Mouse (Mus musculus): ENCODE results near the gene Zdhhc24. TPM values are rescaled to one million over a fixed set of nuclear protein-coding genes. Genes with fewer than 3 reads are reported as not detected.
"Not testable (repeated sequence)": the region's sequence is repeated elsewhere in the genome, so short reads cannot be mapped to it uniquely, and the experiment has no call there.

Gene Zdhhc24
- polyA plus RNA-seq, 1 experiment from 2014 or later: 8.7 TPM

- DNase-seq (ENCODE audit: low spot score) (peak; percentile 92), ATAC-seq (replicated peaks; ENCODE audit: low FRiP score, low read depth) (peak; percentile 85)
- Histone ChIP-seq H3K9me3 (replicated peaks; ENCODE audit: low read length) (no peaks in the 10 kb centered on the region), H3K4me3 (replicated peaks; ENCODE audit: low read depth, low read length) (peak within 1 kb of the TSS; percentile 58), H3K27ac (no peak within 1 kb of the TSS), H3K9ac (ENCODE audit: low read depth, low read length) (peak within 1 kb of the TSS; percentile 63), H3K27me3 (ENCODE audit: insufficient read depth, low read length) (no peaks in the 10 kb centered on the region), H3K36me3 (ENCODE audit: insufficient read depth, low read length) (no peaks in the 10 kb centered on the region), H3K4me1 (replicated peaks; ENCODE audit: insufficient read depth, low read length) (no peaks in the 10 kb centered on the region), H3K4me2 (ENCODE audit: low read length) (peak within 1 kb of the TSS; percentile 97)
- whole genome bisulfite sequencing: 3% methylated on average over 45 of the region's 45 CpGs
- peak; percentile 8; the same call in 1 of the 2 replicates for TF ChIP-seq CTCF (IDR thresholded peaks at IDR 0.05; ENCODE audit: low read depth)
Measured at GRCm38 (mm10) chr19:4854552-4855469, 23.7 kb upstream of the Zdhhc24 start, which contains the start of gene Ctsf. Ctsf (plus strand) TSS chr19:4855130.

DNA sequence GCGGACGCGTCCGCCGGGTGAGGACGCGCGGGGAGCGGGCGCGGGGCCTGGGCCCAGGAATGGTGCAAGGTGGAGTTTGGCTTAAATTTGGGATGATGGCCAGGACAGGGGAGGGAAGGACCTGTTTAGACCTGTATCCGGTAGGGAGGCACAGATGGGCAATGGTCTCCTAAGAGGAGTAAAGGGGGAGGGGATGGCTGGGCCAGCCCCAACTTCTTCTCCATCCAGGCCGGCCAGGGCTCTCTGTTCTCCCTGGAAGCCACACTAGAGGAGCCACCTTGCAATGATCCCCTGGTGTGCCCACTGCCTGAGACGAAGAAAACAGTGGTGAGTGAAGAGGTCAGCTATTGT, 23.0 kb upstream of the Zdhhc24 start:
- no peak for TF ChIP-seq CTCF (IDR thresholded peaks at IDR 0.05; ENCODE audit: low read depth)
- ATAC-seq (replicated peaks; ENCODE audit: low FRiP score, low read depth): no peak; the same call in none of the 2 replicates
- H3K4me2 ChIP-seq (ENCODE audit: low read length): peak overlapping the region; percentile 97
- H3K27ac ChIP-seq: no peak overlapping the region
- H3K36me3 ChIP-seq (ENCODE audit: insufficient read depth, low read length): no peaks in the 10 kb centered on the region
- H3K4me3 ChIP-seq (replicated peaks; ENCODE audit: low read depth, low read length): peak overlapping the region; percentile 58
- peak overlapping the region; percentile 63 for H3K9ac ChIP-seq (ENCODE audit: low read depth, low read length)
- WGBS: 2% methylated on average over 14 of the region's 14 CpGs
- H3K9me3 ChIP-seq (replicated peaks; ENCODE audit: low read length): no peaks in the 10 kb centered on the region
- no peaks in the 10 kb centered on the region for H3K4me1 ChIP-seq (replicated peaks; ENCODE audit: insufficient read depth, low read length)
- H3K27me3 ChIP-seq (ENCODE audit: insufficient read depth, low read length): no peaks in the 10 kb centered on the region
- DNase-seq (ENCODE audit: low spot score): peak; percentile 12

DNA sequence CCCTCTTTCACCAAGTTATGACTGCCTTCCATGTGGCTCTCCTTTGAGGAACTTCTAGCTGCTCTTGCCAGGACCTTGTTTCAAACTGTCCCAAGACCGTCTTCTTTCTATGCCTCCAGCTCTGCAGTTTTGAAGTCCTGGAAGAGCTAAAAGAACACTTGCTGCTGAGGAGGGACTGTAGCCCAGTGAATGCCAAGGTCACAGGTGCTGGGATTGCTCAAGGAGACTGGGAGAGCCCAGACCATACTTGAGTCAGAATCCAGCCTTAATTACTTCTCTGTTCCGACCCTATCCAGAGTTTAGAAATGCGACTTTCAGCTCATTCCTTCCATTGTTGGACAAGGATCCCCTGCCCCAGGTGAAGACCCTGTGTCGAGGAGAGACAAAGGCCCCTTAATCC, 22.5 kb upstream of the Zdhhc24 start:
- TF ChIP-seq CTCF (IDR thresholded peaks at IDR 0.05; ENCODE audit: low read depth): no peak
- DNase-seq (ENCODE audit: low spot score) (no peak), ATAC-seq (replicated peaks; ENCODE audit: low FRiP score, low read depth) (no peak)
- peak overlapping the region; percentile 97 for H3K4me2 ChIP-seq (ENCODE audit: low read length)
- H3K9ac ChIP-seq (ENCODE audit: low read depth, low read length): no peak overlapping the region
- no peaks in the 10 kb centered on the region for H3K36me3 ChIP-seq (ENCODE audit: insufficient read depth, low read length)
- no peaks in the 10 kb centered on the region for H3K27me3 ChIP-seq (ENCODE audit: insufficient read depth, low read length)
- no peak overlapping the region for H3K27ac ChIP-seq
- WGBS: 82% methylated on average over 4 of the region's 4 CpGs
- no peak overlapping the region for H3K4me3 ChIP-seq (replicated peaks; ENCODE audit: low read depth, low read length)
- H3K4me1 ChIP-seq (replicated peaks; ENCODE audit: insufficient read depth, low read length): no peaks in the 10 kb centered on the region
- no peaks in the 10 kb centered on the region for H3K9me3 ChIP-seq (replicated peaks; ENCODE audit: low read length)

DNA sequence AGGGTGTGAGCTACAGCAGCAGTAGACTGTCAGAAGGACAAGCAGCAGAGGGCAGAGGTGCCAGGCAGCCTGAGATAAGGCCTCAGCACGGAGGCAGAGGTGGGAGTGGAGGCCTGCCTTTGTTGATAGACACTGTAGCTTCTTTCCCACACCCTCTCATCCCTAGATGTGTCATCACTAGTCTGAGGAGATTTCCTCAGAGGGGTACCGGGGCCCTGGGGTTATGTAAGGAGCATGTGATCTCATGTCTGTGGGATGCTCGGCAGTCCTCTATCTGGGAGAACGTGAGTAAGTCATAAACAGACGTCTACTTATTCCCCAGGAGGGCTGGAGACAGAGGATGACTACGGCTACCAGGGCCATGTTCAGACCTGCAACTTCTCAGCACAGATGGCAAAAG, 19.4 kb upstream of the Zdhhc24 start:
- Histone ChIP-seq H3K36me3 (ENCODE audit: insufficient read depth, low read length) (no peaks in the 10 kb centered on the region), H3K9me3 (replicated peaks; ENCODE audit: low read length) (no peaks in the 10 kb centered on the region), H3K27me3 (ENCODE audit: insufficient read depth, low read length) (no peaks in the 10 kb centered on the region), H3K9ac (ENCODE audit: low read depth, low read length) (no peak overlapping the region), H3K4me2 (ENCODE audit: low read length) (no peak overlapping the region), H3K27ac (no peak overlapping the region), H3K4me3 (replicated peaks; ENCODE audit: low read depth, low read length) (no peak overlapping the region), H3K4me1 (replicated peaks; ENCODE audit: insufficient read depth, low read length) (no peaks in the 10 kb centered on the region)
- TF ChIP-seq CTCF (IDR thresholded peaks at IDR 0.05; ENCODE audit: low read depth): no peak
- WGBS: 71% methylated on average over 6 of the region's 6 CpGs
- ATAC-seq (replicated peaks; ENCODE audit: low FRiP score, low read depth) (no peak), DNase-seq (ENCODE audit: low spot score) (no peak)

DNA sequence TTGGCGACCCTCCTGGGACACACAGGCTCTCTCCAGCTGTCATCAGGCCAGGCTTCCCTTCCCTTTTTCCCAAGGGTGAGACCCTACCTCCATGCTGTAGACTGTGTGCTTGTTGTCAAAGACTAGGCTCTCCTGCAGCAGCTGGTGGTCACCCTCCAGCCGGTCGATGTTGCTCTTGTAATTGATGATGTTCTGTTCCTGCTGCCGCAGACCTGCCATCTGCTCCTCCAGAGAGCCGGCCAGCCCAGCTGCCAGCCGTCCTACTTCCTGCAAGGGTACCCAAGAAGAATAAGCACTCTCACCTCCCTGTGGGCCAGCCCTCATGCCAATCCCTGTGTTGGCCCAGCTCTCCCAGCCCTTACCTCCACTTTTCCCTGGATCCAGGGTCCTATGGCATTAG, 15.4 kb upstream of the Zdhhc24 start:
- Histone ChIP-seq H3K9ac (ENCODE audit: low read depth, low read length) (no peak overlapping the region), H3K9me3 (replicated peaks; ENCODE audit: low read length) (no peaks in the 10 kb centered on the region), H3K4me1 (replicated peaks; ENCODE audit: insufficient read depth, low read length) (0 out of 2 replicates have a peak, but pooled peaks cover 6% of the 10 kb centered on the region), H3K27ac (no peak overlapping the region), H3K4me2 (ENCODE audit: low read length) (no peak overlapping the region), H3K27me3 (ENCODE audit: insufficient read depth, low read length) (no peaks in the 10 kb centered on the region), H3K4me3 (replicated peaks; ENCODE audit: low read depth, low read length) (no peak overlapping the region), H3K36me3 (ENCODE audit: insufficient read depth, low read length) (no peaks in the 10 kb centered on the region)
- 71% methylated on average over 6 of the region's 6 CpGs for WGBS
- TF ChIP-seq CTCF (IDR thresholded peaks at IDR 0.05; ENCODE audit: low read depth): no peak
- DNase-seq (ENCODE audit: low spot score): no peak
- no peak for ATAC-seq (replicated peaks; ENCODE audit: low FRiP score, low read depth)

GRCm38 (mm10) chr19:4865147-4865546, 13.3 kb upstream of the Zdhhc24 start:
- H3K27me3 ChIP-seq (ENCODE audit: insufficient read depth, low read length): no peaks in the 10 kb centered on the region
- DNase-seq (ENCODE audit: low spot score) (peak; percentile 60), ATAC-seq (replicated peaks; ENCODE audit: low FRiP score, low read depth) (peak; percentile 57; the same call in 1 of the 2 replicates)
- H3K9me3 ChIP-seq (replicated peaks; ENCODE audit: low read length): no peaks in the 10 kb centered on the region
- 6% methylated on average over 17 of the region's 17 CpGs for WGBS
- H3K4me1 ChIP-seq (replicated peaks; ENCODE audit: insufficient read depth, low read length): 0 out of 2 replicates have a peak, but pooled peaks cover 6% of the 10 kb centered on the region
- H3K27ac ChIP-seq: no peak overlapping the region
- peak overlapping the region; percentile 23 for H3K4me2 ChIP-seq (ENCODE audit: low read length)
- H3K36me3 ChIP-seq (ENCODE audit: insufficient read depth, low read length): no peaks in the 10 kb centered on the region
- H3K9ac ChIP-seq (ENCODE audit: low read depth, low read length): no peak overlapping the region
- no peak for TF ChIP-seq CTCF (IDR thresholded peaks at IDR 0.05; ENCODE audit: low read depth)
- H3K4me3 ChIP-seq (replicated peaks; ENCODE audit: low read depth, low read length): no peak overlapping the region

DNA sequence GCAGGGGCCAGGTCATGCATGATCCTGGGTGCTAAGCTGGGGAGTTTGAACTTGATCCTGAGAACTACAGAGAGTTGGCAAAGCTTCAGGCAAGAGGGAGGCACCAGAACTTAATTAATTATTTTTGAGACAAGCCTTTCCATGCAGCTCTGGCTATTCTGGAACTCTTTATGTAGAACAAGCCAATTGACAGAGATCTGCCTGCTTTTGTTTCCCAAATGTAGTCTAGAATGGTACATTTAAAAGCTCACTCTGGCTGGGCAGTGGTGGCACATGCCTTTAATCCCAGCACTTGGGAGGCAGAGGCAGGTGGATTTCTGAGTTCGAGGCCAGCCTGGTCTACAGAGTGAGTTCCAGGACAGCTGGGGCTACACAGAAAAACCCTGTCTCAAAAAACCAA, 3.9 kb upstream of the Zdhhc24 start:
- H3K4me2 ChIP-seq (ENCODE audit: low read length); H3K9me3 ChIP-seq (replicated peaks; ENCODE audit: low read length); H3K36me3 ChIP-seq (ENCODE audit: insufficient read depth, low read length); H3K4me1 ChIP-seq (replicated peaks; ENCODE audit: insufficient read depth, low read length); H3K4me3 ChIP-seq (replicated peaks; ENCODE audit: low read depth, low read length); ATAC-seq (replicated peaks; ENCODE audit: low FRiP score, low read depth); H3K27me3 ChIP-seq (ENCODE audit: insufficient read depth, low read length); H3K27ac ChIP-seq; DNase-seq (ENCODE audit: low spot score); H3K9ac ChIP-seq (ENCODE audit: low read depth, low read length): not testable (repeated sequence)
- 79% methylated on average over 1 of the region's 1 CpGs for WGBS
